Mouse (Mus musculus): Measurements from ENCODE around the gene Ube2e2.

GRCm38 (mm10) chr14:18870716-18871115 lies 23.4 kb downstream of the Ube2e2 start:
- no peak for TF ChIP-seq GATA1 (IDR thresholded peaks at IDR 0.05; ENCODE audit: low read depth, low read length)
- TF ChIP-seq RAD21 (IDR thresholded peaks at IDR 0.05; ENCODE audit: low read depth, low read length): no peak
- no peak for TF ChIP-seq MYC (IDR thresholded peaks at IDR 0.05; ENCODE audit: low read depth, low read length)
- TF ChIP-seq CTCF (IDR thresholded peaks at IDR 0.05 in 2 of 3, conservative IDR thresholded peaks at IDR 0.05 in 1 of 3; ENCODE audit: control insufficient read depth in 1 of 3, insufficient read depth in 1 of 3, low read depth in 2 of 3, low read length in 3 of 3, poor library complexity in 1 of 3, severe bottlenecking in 1 of 3): no peak
- TF ChIP-seq POLR2AphosphoS5 (IDR thresholded peaks at IDR 0.05; ENCODE audit: borderline replicate concordance, low read depth, low read length): no peak
- TF ChIP-seq EP300 (IDR thresholded peaks at IDR 0.05; ENCODE audit: low read depth in 1 of 2, low read length in 2 of 2): no peak
- no peak for TF ChIP-seq ZC3H11A (IDR thresholded peaks at IDR 0.05; ENCODE audit: low read depth, low read length)
- no peak for TF ChIP-seq MAX (IDR thresholded peaks at IDR 0.05; ENCODE audit: low read length)

Data from MEL (cell line).